Mouse (Mus musculus) CH12.LX (cell line): ENCODE measurements around the gene Apex1. TPM values are rescaled to one million over a fixed set of nuclear protein-coding genes. Genes with fewer than 3 reads are reported as not detected.

ENCODE experiments used
- DNase-seq: peaks from one replicate; pipeline ENCODE4 v3.0.0-alpha.2; 2013; ENCODE audit errors: extremely low read depth
- H3K27ac ChIP-seq: 2 replicates; pipeline ENCODE4 v1.5.1; 2012; ENCODE audit warnings: low read depth, mild to moderate bottlenecking, control low read depth, moderate library complexity; ENCODE audit not compliant: insufficient read depth
- H3K27me3 ChIP-seq: replicated peaks from 2 replicates; pipeline ENCODE3; 2012; ENCODE audit warnings: inconsistent platforms
- H3K36me3 ChIP-seq, 2 experiments: replicated peaks in 1 of 2; 2 replicates each; pipeline versions ENCODE3 to v1.6.1; 2012; ENCODE audit warnings: inconsistent platforms in 1 of 2, low read length in 1 of 2, mild to moderate bottlenecking in 1 of 2, mixed read lengths in 1 of 2, moderate library complexity in 1 of 2; ENCODE audit not compliant: control insufficient read depth in 1 of 2, insufficient read depth in 1 of 2
- H3K4me1 ChIP-seq, 2 experiments: 2 replicates each; pipeline ENCODE4 v1.6.1; 2012; ENCODE audit warnings: inconsistent platforms in 1 of 2, moderate library complexity in 1 of 2; ENCODE audit not compliant: insufficient read depth in 2 of 2, control insufficient read depth in 1 of 2
- H3K4me2 ChIP-seq: 2 replicates; pipeline ENCODE4 v1.6.1; 2012; ENCODE audit warnings: low read depth, mild to moderate bottlenecking, control low read depth; ENCODE audit not compliant: poor library complexity, insufficient read depth, severe bottlenecking
- H3K4me3 ChIP-seq, 3 experiments: fragments of 150-350 bp in 1 of 3; sonication (generic) in 1 of 3; replicated peaks in 1 of 3; 2 replicates each; pipeline versions ENCODE3 to v1.5.1; 2011 to 2012; ENCODE audit warnings: low read depth in 2 of 3, low read length in 2 of 3, mild to moderate bottlenecking in 2 of 3, moderate library complexity in 2 of 3, control low read depth in 1 of 3, improper control_type of control experiment in 1 of 3, inconsistent platforms in 1 of 3, mixed read lengths in 1 of 3; ENCODE audit not compliant: poor library complexity in 1 of 3
- H3K79me2 ChIP-seq: replicated peaks from 2 replicates; pipeline ENCODE4 v1.6.1; 2012; ENCODE audit warnings: mild to moderate bottlenecking, moderate library complexity; ENCODE audit not compliant: control insufficient read depth, poor library complexity, insufficient read depth, severe bottlenecking; ENCODE audit errors: extremely low read depth
- H3K9ac ChIP-seq: 2 replicates; pipeline ENCODE4 v1.6.1; 2012; ENCODE audit warnings: low read depth, mild to moderate bottlenecking, control low read depth, moderate library complexity; ENCODE audit not compliant: insufficient read depth
- H3K9me3 ChIP-seq: replicated peaks from 2 replicates; pipeline ENCODE3; 2012; ENCODE audit warnings: low read length, inconsistent platforms, mixed read lengths
- CHD1 ChIP-seq: IDR thresholded peaks from 2 replicates; pipeline ENCODE4 v1.6.1; 2012; ENCODE audit warnings: low read depth, low read length, improper control_type of control experiment, inconsistent platforms
- CTCF ChIP-seq, 2 experiments: IDR thresholded peaks in 1 of 2; conservative IDR thresholded peaks in 1 of 2; 2 replicates each; pipeline ENCODE4 v1.5.1; 2011 to 2012; ENCODE audit warnings: low read depth in 2 of 2, low read length in 2 of 2, improper control_type of control experiment in 1 of 2, inconsistent platforms in 1 of 2, mild to moderate bottlenecking in 1 of 2, moderate library complexity in 1 of 2
- ELF1 ChIP-seq: IDR thresholded peaks from 2 replicates; pipeline ENCODE4 v1.6.1; 2014; ENCODE audit warnings: low read depth, mild to moderate bottlenecking, inconsistent platforms, low read length, improper control_type of control experiment
- EP300 ChIP-seq: IDR thresholded peaks from 2 replicates; pipeline ENCODE4 v1.6.1; 2011; ENCODE audit warnings: low read length, improper control_type of control experiment
- ETS1 ChIP-seq: conservative IDR thresholded peaks from 2 replicates; pipeline ENCODE4 v1.6.1; 2012; ENCODE audit warnings: low read depth, mild to moderate bottlenecking, inconsistent platforms, low read length, improper control_type of control experiment, moderate library complexity
- HCFC1 ChIP-seq: IDR thresholded peaks from 2 replicates; pipeline ENCODE4 v1.6.1; 2012; ENCODE audit warnings: low read depth, mild to moderate bottlenecking, inconsistent platforms, low read length, improper control_type of control experiment
- JUND ChIP-seq: conservative IDR thresholded peaks from 2 replicates; pipeline ENCODE4 v1.6.1; 2011; ENCODE audit warnings: low read depth, low read length, improper control_type of control experiment
- KAT2A ChIP-seq: IDR thresholded peaks from 2 replicates; pipeline ENCODE4 v1.6.1; 2012; ENCODE audit warnings: low read length, improper control_type of control experiment, inconsistent platforms; ENCODE audit not compliant: insufficient replicate concordance
- MAFK ChIP-seq: IDR thresholded peaks from 2 replicates; pipeline ENCODE4 v1.6.1; 2011; ENCODE audit warnings: low read length, improper control_type of control experiment; ENCODE audit not compliant: insufficient replicate concordance
- MAX ChIP-seq: IDR thresholded peaks from 2 replicates; pipeline ENCODE4 v1.6.1; 2011; ENCODE audit warnings: low read length, improper control_type of control experiment
- MYC ChIP-seq: IDR thresholded peaks from 2 replicates; pipeline ENCODE4 v1.6.1; 2011; ENCODE audit warnings: low read depth, mild to moderate bottlenecking, improper control_type of control experiment, low read length
- RCOR1 ChIP-seq: conservative IDR thresholded peaks from 2 replicates; pipeline ENCODE4 v1.6.1; 2012; ENCODE audit warnings: low read depth, mild to moderate bottlenecking, inconsistent platforms, low read length, improper control_type of control experiment
- SIN3A ChIP-seq: IDR thresholded peaks from 2 replicates; pipeline ENCODE4 v1.6.1; 2012; ENCODE audit warnings: low read length, improper control_type of control experiment, inconsistent platforms
- SMC3 ChIP-seq: IDR thresholded peaks from 2 replicates; pipeline ENCODE4 v1.6.1; 2011; ENCODE audit warnings: low read depth, low read length, improper control_type of control experiment
- TCF12 ChIP-seq: IDR thresholded peaks from 2 replicates; pipeline ENCODE4 v1.6.1; 2014; ENCODE audit warnings: low read depth, mild to moderate bottlenecking, inconsistent platforms, low read length, improper control_type of control experiment
- UBTF ChIP-seq: IDR thresholded peaks from 2 replicates; pipeline ENCODE4 v1.6.1; 2012; ENCODE audit warnings: low read depth, mild to moderate bottlenecking, inconsistent platforms, low read length, improper control_type of control experiment, moderate library complexity
- ZMIZ1 ChIP-seq: IDR thresholded peaks from 2 replicates; pipeline ENCODE4 v1.6.1; 2012; ENCODE audit warnings: low read depth, mild to moderate bottlenecking, inconsistent platforms, low read length, improper control_type of control experiment
- ZNF384 ChIP-seq: IDR thresholded peaks from 2 replicates; pipeline ENCODE4 v1.6.1; 2012; ENCODE audit warnings: low read depth, low read length, improper control_type of control experiment, inconsistent platforms
- dilution Hi-C: fragments of 300-500 bp; cut with MboI; formaldehyde crosslinking; loops from 2 replicates; pipeline ENCODE4 v1.14.3; 2020; ENCODE audit warnings: low sequenced_read_pairs; ENCODE audit not compliant: extremely low pct_unique_long_range_greater_than_20kb, extremely low pct_ligation_motif_present
- in situ Hi-C: fragments of 300-500 bp; cut with MboI; formaldehyde crosslinking; loops from 3 replicates; pipeline ENCODE4 v1.14.3; 2019; ENCODE audit warnings: low sequenced_read_pairs, low pct_ligation_motif_present, low pct_unique_long_range_greater_than_20kb, mixed read lengths
- polyA plus RNA-seq: library from polyadenylated mRNA; unstranded; fragments of >175 nt; gene quantifications from 2 replicates; pipeline ENCODE4 v1.2.1, GENCODE M21; 2012; ENCODE audit warnings: low read depth; ENCODE audit not compliant: insufficient read length
- total RNA-seq, 2 experiments: library from RNA; depleted of rRNA; stranded (reverse); fragments of 300-350 nt in 1 of 2; fragments of >200 nt in 1 of 2; gene quantifications; 2 replicates each; pipeline ENCODE4 v1.2.3; 2012 to 2014

Gene Apex1
- total and polyA plus RNA-seq, 3 experiments = 178 to 427 (median 353) TPM

DNA sequence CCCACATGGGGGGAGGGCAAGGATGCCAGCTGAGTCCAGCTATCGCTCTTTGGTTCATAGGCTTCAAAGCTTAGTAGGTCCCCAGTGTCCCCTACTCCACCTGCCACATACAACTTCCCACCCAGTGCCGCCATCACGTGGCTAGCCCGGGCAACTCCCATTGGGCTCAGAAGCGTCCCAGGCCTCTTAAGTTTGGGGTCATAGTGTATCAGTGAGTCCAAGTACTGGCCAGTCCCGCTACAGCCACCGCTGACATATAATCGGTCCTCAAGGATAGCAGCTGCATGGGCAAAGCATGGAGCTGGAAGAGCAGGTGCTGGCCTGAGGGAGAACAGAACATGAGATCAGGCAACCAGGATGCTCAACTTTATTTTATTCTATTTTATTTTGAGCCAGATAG, 33.1 kb upstream of the Apex1 start:
- H3K4me2 ChIP-seq = no peak overlapping the region
- no peaks in the 10 kb centered on the region for H3K79me2 ChIP-seq
- no peak for DNase-seq
- H3K36me3 ChIP-seq = no peaks in the 10 kb centered on the region
- H3K4me3 ChIP-seq = no peak overlapping the region
- dilution Hi-C loops = no loop called here
- in situ Hi-C loops = no loop called here
- no peaks in the 10 kb centered on the region for H3K9me3 ChIP-seq
- H3K27me3 ChIP-seq = no peaks in the 10 kb centered on the region
- H3K9ac ChIP-seq = no peak overlapping the region
- TF ChIP-seq ZMIZ1 (no peak), MAFK (no peak), MYC (no peak), EP300 (no peak), CTCF (conservative IDR thresholded peaks at IDR 0.05 in 1 of 2, IDR thresholded peaks at IDR 0.05 in 1 of 2; ENCODE audit: low read depth in 2 of 2, low read length in 2 of 2) (no peak), ZNF384 (no peak), SMC3 (no peak), ETS1 (no peak), TCF12 (no peak)
- H3K4me1 ChIP-seq = peaks cover 0 to 6% of the 10 kb centered on the region in 2 experiments; a peak in 2 of 4 replicates
- H3K27ac ChIP-seq = no peak overlapping the region

DNA sequence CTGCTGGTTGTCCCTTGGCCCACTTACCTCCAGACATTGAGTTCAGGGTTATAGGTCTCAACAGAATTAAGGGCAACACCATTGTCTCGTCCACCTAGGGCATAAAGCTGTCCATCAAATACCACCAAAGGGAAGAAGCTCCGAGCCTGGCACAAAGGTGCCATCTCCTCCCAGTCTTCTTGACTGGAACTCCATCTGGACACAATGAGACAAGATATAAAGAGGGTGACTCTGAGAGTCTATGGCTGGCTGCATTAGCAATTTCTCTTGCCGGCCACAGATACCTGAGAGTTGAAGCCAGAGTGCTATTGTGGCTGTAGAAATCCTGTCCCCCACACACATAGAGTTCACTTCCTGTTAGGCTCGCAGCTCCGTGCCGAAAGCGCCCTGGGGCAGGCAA, 32.7 kb upstream of the Apex1 start:
- dilution Hi-C loops = no loop called here
- no peaks in the 10 kb centered on the region for H3K36me3 ChIP-seq
- no peak for DNase-seq
- H3K9ac ChIP-seq = no peak overlapping the region
- TF ChIP-seq MAFK = no peak
- TF ChIP-seq ELF1 = no peak
- no peak for TF ChIP-seq HCFC1
- TF ChIP-seq ZMIZ1 = no peak
- TF ChIP-seq JUND = no peak
- no peak for TF ChIP-seq UBTF
- TF ChIP-seq RCOR1 = no peak
- TF ChIP-seq SIN3A = no peak
- no peak for TF ChIP-seq KAT2A
- no peak for TF ChIP-seq CHD1
- no peak for TF ChIP-seq MAX
- TF ChIP-seq EP300 = no peak
- no peak overlapping the region for H3K4me2 ChIP-seq
- no peak overlapping the region for H3K4me3 ChIP-seq
- in situ Hi-C loops = no loop called here
- no peak overlapping the region for H3K27ac ChIP-seq
- peaks cover 0 to 6% of the 10 kb centered on the region in 2 experiments; a peak in 2 of 4 replicates for H3K4me1 ChIP-seq
- H3K27me3 ChIP-seq = no peaks in the 10 kb centered on the region
- no peaks in the 10 kb centered on the region for H3K9me3 ChIP-seq
- no peaks in the 10 kb centered on the region for H3K79me2 ChIP-seq
